Mouse (Mus musculus): ENCODE measurements around the gene Ccdc106.

- no peak for TF ChIP-seq CTCF (IDR thresholded peaks at IDR 0.05; ENCODE audit: low read depth)
- TF ChIP-seq EP300 (IDR thresholded peaks at IDR 0.05; ENCODE audit: low read depth), result no peak
Measured at GRCm38 (mm10) chr7:4996934-4997333, 23.4 kb upstream of the Ccdc106 start.

All from heart, postnatal 0 days (tissue).